Mouse (Mus musculus): Measurements from ENCODE around the gene Cish. TPM values are rescaled to one million over a fixed set of nuclear protein-coding genes. Genes with fewer than 3 reads are reported as not detected.
"Not testable (repeated sequence)": the region's sequence is repeated elsewhere in the genome, so short reads cannot be mapped to it uniquely, and the experiment has no call there.

Gene Cish
- polyA plus RNA-seq, 1 experiment from 2014 or later = 12.6 TPM

DNA sequence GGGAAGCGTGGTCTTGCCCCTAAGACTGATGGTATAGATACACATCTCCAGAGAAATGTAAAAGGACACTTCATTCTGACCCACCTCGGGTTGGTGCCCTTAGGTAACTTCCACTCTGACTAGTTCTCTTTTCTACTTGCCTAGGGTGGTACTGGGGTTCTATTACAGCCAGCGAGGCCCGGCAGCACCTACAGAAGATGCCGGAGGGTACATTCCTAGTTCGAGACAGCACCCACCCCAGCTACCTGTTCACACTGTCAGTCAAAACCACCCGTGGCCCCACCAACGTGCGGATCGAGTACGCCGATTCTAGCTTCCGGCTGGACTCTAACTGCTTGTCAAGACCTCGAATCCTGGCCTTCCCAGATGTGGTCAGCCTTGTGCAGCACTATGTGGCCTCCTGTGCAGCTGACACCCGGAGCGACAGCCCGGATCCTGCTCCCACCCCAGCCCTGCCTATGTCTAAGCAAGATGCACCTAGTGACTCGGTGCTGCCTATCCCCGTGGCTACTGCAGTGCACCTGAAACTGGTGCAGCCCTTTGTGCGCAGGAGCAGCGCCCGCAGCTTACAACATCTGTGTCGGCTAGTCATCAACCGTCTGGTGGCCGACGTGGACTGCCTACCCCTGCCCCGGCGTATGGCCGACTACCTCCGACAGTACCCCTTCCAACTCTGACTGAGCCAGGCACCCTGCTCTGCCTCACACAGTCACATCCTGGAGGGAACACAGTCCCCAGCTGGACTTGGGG, 4.6 kb downstream of the Cish start:
- Histone ChIP-seq H3K36me3 (peaks cover 23% of the 10 kb centered on the region), H3K4me3 (replicated peaks) (no peak overlapping the region), H3K9ac (replicated peaks) (no peak overlapping the region), H3K27me3 (replicated peaks) (peaks cover 5% of the 10 kb centered on the region; the same call in 1 of the 2 replicates), H3K4me2 (no peak overlapping the region), H3K9me3 (replicated peaks) (no peaks in the 10 kb centered on the region), H3K4me1 (peaks cover 25% of the 10 kb centered on the region), H3K27ac (replicated peaks) (no peak overlapping the region)
- 94% methylated on average over 30 of the region's 30 CpGs for WGBS
- no peak for ATAC-seq (ENCODE audit: low FRiP score)

DNA sequence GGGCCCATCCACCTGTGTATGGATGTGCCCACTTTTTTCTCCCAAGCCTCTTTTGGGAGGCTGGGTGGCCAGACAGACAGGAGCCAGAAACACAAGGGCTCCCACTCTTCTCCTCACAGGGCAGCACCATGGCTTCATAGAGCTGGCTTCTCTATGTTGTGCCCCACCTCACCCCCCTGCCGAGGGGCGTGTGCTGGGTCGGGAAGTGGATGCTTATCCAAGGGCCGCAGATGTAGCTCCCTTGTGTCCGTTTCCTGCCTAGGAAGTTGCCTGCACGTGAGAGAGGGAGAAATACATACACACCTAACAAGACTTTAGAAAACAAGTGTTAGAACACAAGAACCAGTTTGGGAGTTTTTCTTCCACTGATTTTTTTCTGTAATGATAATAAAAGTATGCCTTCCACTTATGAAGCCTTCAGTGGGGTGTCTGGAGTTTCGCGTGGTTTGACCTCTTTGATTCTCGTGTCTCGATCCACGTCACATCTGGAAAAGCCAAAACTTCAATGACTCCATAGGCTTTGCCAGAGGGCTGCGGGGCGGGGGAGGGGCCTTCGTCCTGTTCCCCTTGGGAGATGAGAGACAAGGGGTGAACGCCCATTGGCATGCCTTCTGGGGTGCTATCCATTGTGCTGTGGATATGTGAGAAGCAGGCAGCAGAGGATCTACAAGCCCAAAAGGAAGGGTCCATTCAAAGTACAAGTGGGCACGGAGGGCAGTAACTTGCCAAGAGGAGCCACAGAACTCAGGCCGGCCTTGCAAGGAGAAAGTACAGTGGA, 5.9 kb downstream of the Cish start:
- WGBS = 87% methylated on average over 17 of the region's 17 CpGs
- ATAC-seq (ENCODE audit: low FRiP score) = no peak
- no peaks in the 10 kb centered on the region for H3K27me3 ChIP-seq (replicated peaks)
- peaks cover 22% of the 10 kb centered on the region for H3K4me1 ChIP-seq
- no peak overlapping the region for H3K4me3 ChIP-seq (replicated peaks)
- no peaks in the 10 kb centered on the region for H3K9me3 ChIP-seq (replicated peaks)
- no peak overlapping the region for H3K27ac ChIP-seq (replicated peaks)
- no peak overlapping the region for H3K9ac ChIP-seq (replicated peaks)
- no peak overlapping the region for H3K4me2 ChIP-seq
- H3K36me3 ChIP-seq = peaks cover 23% of the 10 kb centered on the region

DNA sequence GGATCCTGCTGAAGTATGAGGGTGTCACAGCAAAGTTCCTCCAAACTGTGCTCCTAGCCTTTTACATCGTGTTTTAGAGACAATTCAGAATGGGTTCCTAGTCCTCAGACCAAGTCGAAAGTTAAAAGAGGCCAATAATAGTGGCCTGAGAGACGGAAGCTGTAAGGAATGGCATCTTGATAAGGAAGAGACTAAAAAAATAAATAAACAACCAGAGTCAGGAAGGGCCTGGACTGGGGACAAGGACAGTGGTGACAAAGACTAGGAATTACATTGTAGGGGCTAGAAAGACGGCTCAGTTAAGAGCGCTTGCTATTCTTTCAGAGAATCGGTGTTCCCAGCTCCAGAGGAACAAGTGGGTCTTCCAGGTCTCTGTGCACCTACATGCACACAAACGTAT, 6.8 kb downstream of the Cish start:
- no peaks in the 10 kb centered on the region for H3K9me3 ChIP-seq (replicated peaks)
- H3K36me3 ChIP-seq = peaks cover 23% of the 10 kb centered on the region
- ATAC-seq (ENCODE audit: low FRiP score) = no peak
- H3K4me3 ChIP-seq (replicated peaks) = no peak overlapping the region
- no peak overlapping the region for H3K27ac ChIP-seq (replicated peaks)
- no peak overlapping the region for H3K9ac ChIP-seq (replicated peaks)
- 85% methylated on average over 7 of the region's 7 CpGs for WGBS
- H3K4me1 ChIP-seq = peaks cover 14% of the 10 kb centered on the region
- no peak overlapping the region for H3K4me2 ChIP-seq
- H3K27me3 ChIP-seq (replicated peaks) = no peaks in the 10 kb centered on the region

DNA sequence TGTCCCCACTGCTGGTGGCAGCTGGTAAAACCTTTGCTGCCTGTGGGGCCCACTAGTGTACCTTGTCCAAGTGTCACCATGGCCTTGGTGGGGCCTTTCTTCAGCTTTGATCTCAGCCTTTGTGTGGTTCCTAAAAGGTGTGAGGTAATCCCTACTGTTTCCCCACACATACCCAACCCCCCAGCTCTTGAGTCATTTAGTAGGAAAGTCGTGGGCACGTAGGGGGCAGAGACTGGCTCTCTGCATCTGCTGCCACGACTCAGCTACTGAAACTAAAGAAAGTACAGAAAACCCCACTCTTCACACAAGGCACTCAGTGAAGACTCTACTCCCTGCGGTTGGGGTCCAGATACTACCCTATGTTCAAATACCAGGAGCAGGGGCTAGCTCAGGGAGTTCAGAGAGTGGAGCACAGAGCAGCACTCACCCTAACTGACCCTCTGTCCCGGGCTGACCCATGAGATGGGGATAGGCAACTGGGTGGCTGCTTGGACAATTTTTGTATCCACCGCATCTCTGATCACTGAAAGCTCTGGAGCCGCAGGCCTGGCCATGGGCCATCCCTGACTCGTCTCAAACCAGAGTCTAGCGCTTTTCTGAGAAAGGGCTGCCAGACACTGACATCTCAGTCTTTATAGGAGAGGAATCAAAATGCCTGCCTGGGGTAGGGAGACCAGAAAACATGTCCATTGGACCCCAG, 7.4 kb downstream of the Cish start:
- Histone ChIP-seq H3K4me2 (no peak overlapping the region), H3K27ac (replicated peaks) (no peak overlapping the region), H3K4me3 (replicated peaks) (no peak overlapping the region), H3K4me1 (peaks cover 7% of the 10 kb centered on the region), H3K36me3 (peaks cover 23% of the 10 kb centered on the region), H3K9me3 (replicated peaks) (no peaks in the 10 kb centered on the region), H3K9ac (replicated peaks) (no peak overlapping the region), H3K27me3 (replicated peaks) (no peaks in the 10 kb centered on the region)
- ATAC-seq (ENCODE audit: low FRiP score) = no peak
- 83% methylated on average over 9 of the region's 9 CpGs for WGBS

DNA sequence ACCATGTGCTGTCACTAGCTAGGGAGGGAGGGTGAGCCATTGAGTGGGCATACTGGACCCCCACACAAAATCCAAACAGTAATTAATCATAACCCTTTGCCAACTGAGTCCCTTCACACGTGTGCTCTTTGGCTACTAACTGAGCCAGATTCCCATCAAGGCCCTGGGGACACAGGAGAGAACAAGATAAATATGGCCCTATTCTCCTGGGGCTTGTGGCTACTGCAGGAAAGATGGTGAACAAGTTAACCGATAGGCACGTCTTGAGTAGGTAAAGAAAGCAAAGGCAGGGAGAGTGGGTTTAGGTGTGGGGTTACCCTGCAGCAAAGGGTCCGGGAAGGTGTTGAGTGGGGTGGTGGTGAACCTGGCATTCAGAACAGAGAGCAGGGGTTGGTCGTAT, 8.1 kb downstream of the Cish start:
- Histone ChIP-seq H3K9me3 (replicated peaks) (no peaks in the 10 kb centered on the region), H3K4me1 (0 out of 2 replicates have a peak, but pooled peaks cover under 1% of the 10 kb centered on the region), H3K9ac (replicated peaks) (no peak overlapping the region), H3K27me3 (replicated peaks) (no peaks in the 10 kb centered on the region), H3K36me3 (peaks cover 23% of the 10 kb centered on the region), H3K4me2 (no peak overlapping the region), H3K27ac (replicated peaks) (no peak overlapping the region), H3K4me3 (replicated peaks) (no peak overlapping the region)
- no peak for ATAC-seq (ENCODE audit: low FRiP score)
- WGBS = 88% methylated on average over 5 of the region's 5 CpGs

DNA sequence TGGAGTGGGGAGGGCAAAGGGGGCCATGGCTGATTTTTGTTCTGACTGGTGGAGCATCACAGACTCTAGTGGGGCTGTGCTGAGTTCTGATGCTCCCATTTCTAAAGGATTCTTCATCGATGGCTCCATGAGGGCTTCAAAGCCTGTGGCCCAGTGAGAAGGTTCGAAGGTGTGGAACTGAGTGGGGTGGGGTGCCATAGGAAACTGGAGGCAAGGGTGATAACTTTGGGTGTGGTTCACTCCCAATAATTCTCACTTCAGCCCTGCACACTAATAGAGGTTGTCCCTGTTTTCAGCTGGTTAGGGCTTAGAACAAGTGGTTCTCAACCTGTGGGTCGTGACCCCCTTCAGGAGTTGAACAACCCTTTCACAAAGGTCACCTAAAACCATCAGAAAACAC, 8.6 kb downstream of the Cish start:
- H3K36me3 ChIP-seq = peaks cover 23% of the 10 kb centered on the region
- WGBS = 95% methylated on average over 3 of the region's 3 CpGs
- H3K27me3 ChIP-seq (replicated peaks) = no peaks in the 10 kb centered on the region
- H3K4me2 ChIP-seq = no peak overlapping the region
- H3K9ac ChIP-seq (replicated peaks) = no peak overlapping the region
- no peak for ATAC-seq (ENCODE audit: low FRiP score)
- H3K4me3 ChIP-seq (replicated peaks) = no peak overlapping the region
- no peaks in the 10 kb centered on the region for H3K9me3 ChIP-seq (replicated peaks)
- no peak overlapping the region for H3K27ac ChIP-seq (replicated peaks)
- no peaks in the 10 kb centered on the region for H3K4me1 ChIP-seq

DNA sequence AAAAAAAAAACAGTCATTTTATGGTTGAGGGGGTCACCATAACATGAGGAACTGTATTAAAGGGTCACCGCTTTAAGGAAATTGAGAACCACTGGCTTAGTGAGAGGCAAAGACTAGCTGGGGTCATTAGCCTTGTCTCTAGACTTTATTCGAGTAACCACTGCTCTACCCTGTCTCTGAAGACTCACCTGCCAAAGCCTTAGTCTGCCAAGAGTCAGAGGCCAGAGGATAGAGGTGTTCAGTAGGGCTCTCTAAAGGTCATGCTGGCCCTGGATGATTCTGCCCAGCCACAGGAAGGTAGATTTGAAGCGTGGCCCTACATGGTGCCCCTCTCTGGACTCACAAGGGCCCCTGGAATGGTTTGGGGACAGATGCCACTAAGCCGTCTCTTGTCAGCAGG, 9.2 kb downstream of the Cish start:
- no peak overlapping the region for H3K4me3 ChIP-seq (replicated peaks)
- no peak overlapping the region for H3K27ac ChIP-seq (replicated peaks)
- no peak overlapping the region for H3K4me2 ChIP-seq
- H3K36me3 ChIP-seq = peaks cover 23% of the 10 kb centered on the region
- no peaks in the 10 kb centered on the region for H3K9me3 ChIP-seq (replicated peaks)
- H3K9ac ChIP-seq (replicated peaks) = no peak overlapping the region
- WGBS = 87% methylated on average over 4 of the region's 4 CpGs
- H3K4me1 ChIP-seq = no peaks in the 10 kb centered on the region
- no peak for ATAC-seq (ENCODE audit: low FRiP score)
- H3K27me3 ChIP-seq (replicated peaks) = no peaks in the 10 kb centered on the region

DNA sequence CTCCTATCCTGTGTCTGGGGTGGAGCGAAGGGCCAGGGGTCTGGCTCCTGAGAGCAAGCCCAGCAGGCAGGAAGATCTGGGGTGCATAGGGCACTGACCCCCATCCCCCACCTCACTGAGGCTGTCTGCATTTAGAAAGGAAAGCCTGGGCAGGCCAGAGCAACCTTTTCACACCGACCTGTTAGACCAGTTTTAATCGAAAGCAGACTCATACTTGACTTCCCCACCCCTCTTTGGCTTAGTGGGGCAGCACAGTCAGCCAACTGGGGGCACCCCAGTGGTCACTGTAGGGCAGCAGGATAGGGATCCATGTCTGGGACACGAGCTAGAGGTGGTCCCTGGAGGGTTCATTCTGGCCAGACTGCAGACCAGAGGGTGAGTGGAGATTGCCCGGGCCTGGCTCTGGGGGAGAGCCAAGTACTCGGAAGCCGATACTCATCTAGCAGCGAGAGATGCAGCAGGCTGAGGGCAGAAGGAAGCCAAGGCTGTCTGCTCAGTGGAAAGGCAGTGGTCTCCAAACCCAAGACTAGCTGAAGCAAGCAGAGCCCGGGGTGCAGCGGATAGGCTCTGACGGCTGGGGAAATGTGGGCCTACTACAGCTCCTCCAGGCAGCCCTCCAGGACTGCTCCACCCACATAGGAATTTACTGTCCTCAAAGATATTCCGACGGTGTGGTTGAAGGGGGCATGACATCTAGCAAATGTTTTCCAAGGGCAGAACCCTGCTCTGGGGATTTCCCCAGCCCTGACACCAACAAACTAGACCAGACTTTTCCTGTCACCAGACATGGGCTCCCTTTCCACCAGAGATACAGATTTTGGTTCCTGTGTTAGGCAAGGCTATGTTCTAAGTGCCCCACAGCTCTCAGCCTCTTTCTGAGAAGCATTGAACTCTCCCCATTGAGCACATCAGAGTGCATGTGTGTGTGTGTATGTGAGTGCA, 10.0 kb downstream of the Cish start:
- H3K27ac ChIP-seq (replicated peaks) = no peak overlapping the region
- no peak overlapping the region for H3K9ac ChIP-seq (replicated peaks)
- ATAC-seq (ENCODE audit: low FRiP score) = no peak
- H3K27me3 ChIP-seq (replicated peaks) = no peaks in the 10 kb centered on the region
- H3K36me3 ChIP-seq = peaks cover 16% of the 10 kb centered on the region
- 67% methylated on average over 13 of the region's 13 CpGs for WGBS
- no peaks in the 10 kb centered on the region for H3K9me3 ChIP-seq (replicated peaks)
- H3K4me2 ChIP-seq = no peak overlapping the region
- no peak overlapping the region for H3K4me3 ChIP-seq (replicated peaks)
- H3K4me1 ChIP-seq = no peaks in the 10 kb centered on the region

DNA sequence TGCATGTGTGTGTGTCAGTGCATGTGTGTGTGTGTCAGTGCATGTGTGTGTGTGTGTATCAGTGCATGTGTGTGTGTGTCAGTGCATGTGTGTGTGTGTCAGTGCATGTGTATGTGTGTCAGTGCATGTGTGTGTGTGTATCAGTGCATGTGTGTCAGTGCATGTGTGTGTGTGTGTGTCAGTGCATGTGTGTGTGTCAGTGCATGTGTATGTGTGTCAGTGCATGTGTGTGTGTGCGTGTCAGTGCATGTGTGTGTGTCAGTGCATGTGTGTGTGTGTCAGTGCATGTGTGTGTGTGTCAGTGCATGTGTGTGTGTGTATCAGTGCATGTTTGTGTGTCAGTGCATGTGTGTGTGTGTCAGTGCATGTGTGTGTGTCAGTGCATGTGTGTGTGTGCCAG, 10.8 kb downstream of the Cish start:
- not testable (repeated sequence) for H3K36me3 ChIP-seq; H3K9ac ChIP-seq (replicated peaks); H3K4me2 ChIP-seq; H3K4me1 ChIP-seq; ATAC-seq (ENCODE audit: low FRiP score); H3K27ac ChIP-seq (replicated peaks); H3K4me3 ChIP-seq (replicated peaks); H3K27me3 ChIP-seq (replicated peaks); H3K9me3 ChIP-seq (replicated peaks)
- WGBS = 91% methylated on average over 1 of the region's 1 CpGs

DNA sequence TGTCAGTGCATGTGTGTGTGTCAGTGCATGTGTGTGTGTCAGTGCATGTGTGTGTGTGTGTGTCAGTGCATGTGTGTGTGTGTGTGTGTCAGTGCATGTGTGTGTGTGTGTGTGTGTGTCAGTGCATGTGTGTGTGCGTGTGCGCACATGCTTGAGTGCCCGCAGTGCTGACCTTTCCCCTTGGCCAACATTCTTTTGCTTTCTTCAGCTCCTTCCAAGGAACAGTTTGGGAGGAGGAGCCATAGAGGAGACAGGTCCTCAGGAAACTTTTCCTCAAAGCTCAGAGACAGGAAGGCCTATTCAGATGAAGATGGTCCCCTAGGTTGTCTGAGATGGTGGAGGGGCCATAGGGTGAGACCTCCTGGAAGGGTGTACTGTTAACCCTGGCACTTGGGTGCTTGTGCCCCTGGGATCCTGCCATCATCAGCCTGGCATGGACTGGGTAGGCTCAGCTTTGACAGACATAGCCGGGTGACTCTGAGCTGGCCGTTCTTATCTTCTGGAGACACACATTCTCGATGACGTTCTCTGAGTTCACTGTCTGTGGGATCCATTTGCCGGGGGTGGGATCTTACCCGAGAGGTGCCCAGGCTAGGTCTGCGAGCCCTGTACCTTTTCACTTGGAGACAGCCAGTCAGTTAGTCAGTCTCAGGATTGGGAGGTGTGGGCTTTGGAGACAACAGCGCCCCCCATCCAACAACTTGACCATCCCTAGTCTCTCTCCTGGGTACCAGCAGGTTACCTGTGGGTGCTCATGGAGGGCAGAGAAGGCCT, 11.5 kb downstream of the Cish start:
- Histone ChIP-seq H3K4me2 (no peak overlapping the region), H3K9me3 (replicated peaks) (no peaks in the 10 kb centered on the region), H3K4me3 (replicated peaks) (no peak overlapping the region), H3K4me1 (no peaks in the 10 kb centered on the region), H3K36me3 (peaks cover 3% of the 10 kb centered on the region; the same call in 1 of the 2 replicates), H3K27me3 (replicated peaks) (no peaks in the 10 kb centered on the region), H3K9ac (replicated peaks) (no peak overlapping the region), H3K27ac (replicated peaks) (no peak overlapping the region)
- 85% methylated on average over 11 of the region's 11 CpGs for whole genome bisulfite sequencing
- ATAC-seq (ENCODE audit: low FRiP score) = no peak
